Mouse (Mus musculus): ENCODE data around the gene Gm20517. TPM values are rescaled to one million over a fixed set of nuclear protein-coding genes. Genes with fewer than 3 reads are reported as not detected.

Gm20517 gene
- polyA plus RNA-seq, 1 experiment from 2014 or later, result 2.5 TPM

GRCm38 (mm10) chr17:47730633-47731575, 119.5 kb downstream of the Gm20517 start:
- H3K36me3 ChIP-seq, result no peaks in the 10 kb centered on the region
- H3K27ac ChIP-seq (replicated peaks), result no peak overlapping the region
- H3K4me1 ChIP-seq, result no peaks in the 10 kb centered on the region
- no peak for ATAC-seq (ENCODE audit: low FRiP score)
- H3K27me3 ChIP-seq (replicated peaks), result peaks cover 4% of the 10 kb centered on the region; the same call in 1 of the 2 replicates
- no peak overlapping the region for H3K4me2 ChIP-seq
- WGBS, result 57% methylated on average over 24 of the region's 24 CpGs
- no peaks in the 10 kb centered on the region for H3K9me3 ChIP-seq (replicated peaks)
- no peak overlapping the region for H3K4me3 ChIP-seq (replicated peaks)
- H3K9ac ChIP-seq (replicated peaks), result no peak overlapping the region

Other genes with a start within 250 kb of the Gm20517 start
- 72.0 and 75.3 TPM in 2 replicates for gene Mrps10, start 242.7 kb upstream of the Gm20517 start, polyA plus RNA-seq (2015; fragmentation: Nextera tagmentation; extraction: Ambion mirVana)
- gene Guca1b, start 226.2 kb upstream of the Gm20517 start, polyA plus RNA-seq (2015; fragmentation: Nextera tagmentation; extraction: Ambion mirVana), result 0.56 and 0.77 TPM in 2 replicates
- 0.92 and 1.2 TPM in 2 replicates for gene Guca1a, start 211.0 kb upstream of the Gm20517 start, polyA plus RNA-seq (2015; fragmentation: Nextera tagmentation; extraction: Ambion mirVana)
- 0.19 and 0.43 TPM in 2 replicates for gene AI661453, start 175.0 kb upstream of the Gm20517 start, polyA plus RNA-seq (2015; fragmentation: Nextera tagmentation; extraction: Ambion mirVana)
- 0.63 and 0.78 TPM in 2 replicates for gene 1700001C19Rik, start 174.2 kb upstream of the Gm20517 start, polyA plus RNA-seq (2015; fragmentation: Nextera tagmentation; extraction: Ambion mirVana)
- gene Taf8, start 109.3 kb upstream of the Gm20517 start, polyA plus RNA-seq (2015; fragmentation: Nextera tagmentation; extraction: Ambion mirVana), result 19.5 and 21.5 TPM in 2 replicates
- 76.5 and 139 TPM in 2 replicates for gene Ccnd3, start 106.5 kb upstream of the Gm20517 start, polyA plus RNA-seq (2015; fragmentation: Nextera tagmentation; extraction: Ambion mirVana)
- 34.7 and 37.1 TPM in 2 replicates for gene Bysl, start 97 bp upstream of the Gm20517 start, polyA plus RNA-seq (2015; fragmentation: Nextera tagmentation; extraction: Ambion mirVana)
- 36.9 and 39.8 TPM in 2 replicates for gene Med20, start within 50 bp of the Gm20517 start, polyA plus RNA-seq (2015; fragmentation: Nextera tagmentation; extraction: Ambion mirVana)
- gene Usp49, start 19.1 kb downstream of the Gm20517 start, polyA plus RNA-seq (2015; fragmentation: Nextera tagmentation; extraction: Ambion mirVana), result 6.1 and 6.8 TPM in 2 replicates
- gene Tomm6, start 76.8 kb downstream of the Gm20517 start, polyA plus RNA-seq (2015; fragmentation: Nextera tagmentation; extraction: Ambion mirVana), result 301 and 304 TPM in 2 replicates
- 52.5 and 60.6 TPM in 2 replicates for gene Frs3, start 77.4 kb downstream of the Gm20517 start, polyA plus RNA-seq (2015; fragmentation: Nextera tagmentation; extraction: Ambion mirVana)
- gene Gm21981, start 82.9 kb downstream of the Gm20517 start, polyA plus RNA-seq (2015; fragmentation: Nextera tagmentation; extraction: Ambion mirVana), result 1.5 and 1.6 TPM in 2 replicates
- 1.1 and 2.6 TPM in 2 replicates for gene Prickle4, start 83.1 kb downstream of the Gm20517 start, polyA plus RNA-seq (2015; fragmentation: Nextera tagmentation; extraction: Ambion mirVana)
- gene Pgc, start 115.3 kb downstream of the Gm20517 start, polyA plus RNA-seq (2015; fragmentation: Nextera tagmentation; extraction: Ambion mirVana), result 0.17 TPM in 1 of 2 replicates, not detected in the other
- gene Tfeb, start 125.4 kb downstream of the Gm20517 start, polyA plus RNA-seq (2015; fragmentation: Nextera tagmentation; extraction: Ambion mirVana), result 3.7 and 5.5 TPM in 2 replicates
- 3.3 and 4.4 TPM in 2 replicates for gene Mdfi, start 223.1 kb downstream of the Gm20517 start, polyA plus RNA-seq (2015; fragmentation: Nextera tagmentation; extraction: Ambion mirVana)

All from neural tube, embryonic 15.5 days (tissue).